Mouse (Mus musculus): ENCODE measurements around the gene Adamts2.

Adamts2 gene

GRCm38 (mm10) chr11:50601641-50602355 lies at the start of gene Adamts2:
Gene Adamts2, plus strand, starts transcription at chr11:50602084.
- DNase-seq = no peak

DNA sequence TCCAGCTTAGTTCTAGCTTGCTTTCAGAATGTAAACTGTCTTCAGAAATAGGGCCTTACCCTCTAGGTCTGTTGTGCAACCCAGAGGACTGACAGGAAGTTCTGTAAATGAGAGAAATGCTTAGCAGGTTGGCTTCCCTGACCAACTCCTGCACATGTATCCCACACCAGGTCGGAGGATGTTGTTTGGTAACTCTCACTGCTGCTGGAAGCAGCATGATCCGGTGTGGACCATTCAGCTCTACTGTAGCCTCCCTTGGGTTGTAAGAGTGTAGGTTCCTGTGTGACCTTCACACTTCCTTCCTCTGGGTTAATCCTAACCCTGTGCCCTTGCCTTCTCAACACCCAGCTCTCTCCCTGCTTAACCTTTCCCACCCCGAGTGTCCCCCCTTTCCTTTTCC lies 44.8 kb upstream of the Adamts2 start:
- no peak for DNase-seq

DNA sequence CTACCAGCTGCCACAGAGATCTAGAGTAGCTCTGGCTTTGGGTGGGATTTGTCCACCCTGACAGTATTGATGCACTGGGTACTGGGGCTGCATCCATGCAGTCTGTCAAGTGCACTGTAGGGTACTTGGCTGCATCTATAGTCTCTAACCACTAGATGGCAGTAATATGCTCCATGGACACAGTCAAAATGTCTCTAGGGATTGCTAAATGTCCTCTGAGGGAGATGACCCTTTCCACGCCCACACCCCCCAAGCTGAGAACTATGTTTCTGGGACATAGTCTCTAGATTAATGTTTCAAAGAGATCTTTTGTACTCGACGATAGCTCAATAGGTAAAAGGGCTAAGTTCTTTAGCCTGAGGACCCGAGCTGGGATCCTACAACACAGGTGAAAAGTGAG lies 42.8 kb upstream of the Adamts2 start:
- DNase-seq = no peak

DNA sequence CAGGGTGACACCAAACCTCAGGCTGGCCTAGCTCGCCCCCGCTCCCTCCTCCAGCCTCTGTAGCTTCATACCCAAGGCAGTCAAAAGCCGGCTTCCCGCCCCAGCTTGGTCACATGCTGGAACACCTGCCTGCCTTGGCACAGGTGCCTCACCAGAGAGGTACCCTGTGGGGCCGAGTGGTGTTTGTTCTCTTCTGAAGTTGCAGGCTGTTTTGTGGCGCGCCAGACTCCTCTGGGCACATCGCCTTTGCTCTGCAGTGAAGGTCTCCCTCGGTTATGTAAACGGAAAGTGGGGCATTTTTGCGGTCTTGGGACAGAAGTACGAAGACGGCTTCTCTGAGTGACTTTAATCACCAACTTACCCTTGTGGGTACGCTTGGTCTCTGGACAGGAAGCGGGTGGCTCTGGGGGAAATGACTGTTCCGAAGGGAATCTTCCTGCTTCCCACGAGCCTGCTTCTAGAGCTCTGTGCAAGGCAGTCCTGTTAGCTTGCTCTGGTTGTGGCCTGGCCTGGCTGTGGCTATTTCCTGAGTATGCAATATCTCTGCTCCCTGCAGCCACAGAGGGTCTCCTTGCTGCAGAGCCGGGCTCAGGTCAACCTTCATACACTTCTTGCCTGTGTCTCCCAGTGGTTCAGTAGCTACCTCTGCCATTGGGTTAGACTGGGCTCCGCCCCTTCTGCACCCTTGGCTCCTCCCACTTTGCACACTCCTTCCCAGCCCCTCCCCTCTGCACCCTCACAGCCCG lies 36.2 kb upstream of the Adamts2 start:
- no peak for DNase-seq

DNA sequence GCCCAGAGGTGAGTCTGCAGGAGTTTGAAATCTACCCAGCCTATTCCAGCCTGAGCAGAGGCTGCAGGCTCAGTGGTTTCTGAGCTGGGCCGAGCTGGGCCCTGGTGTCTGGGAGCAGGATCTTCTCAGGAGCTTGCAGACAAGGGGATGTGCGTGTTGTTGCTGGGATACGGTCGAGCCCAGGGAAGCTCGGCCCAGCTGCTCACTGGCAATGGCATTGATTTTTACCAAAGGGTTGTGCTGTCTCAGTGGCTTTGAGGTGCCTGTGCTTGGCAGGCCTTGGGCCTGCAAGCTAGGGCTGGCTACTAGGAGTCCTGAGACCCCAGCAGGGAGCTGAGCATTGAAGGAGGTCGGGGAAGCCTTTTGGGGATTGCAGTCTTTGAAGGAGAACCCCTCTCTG lies 30.4 kb upstream of the Adamts2 start:
- no peak for DNase-seq

- no peak for DNase-seq
Observed at GRCm38 (mm10) chr11:50576521-50576920, 25.4 kb upstream of the Adamts2 start.

- no peak for DNase-seq
Observed at GRCm38 (mm10) chr11:50587026-50587425, 14.9 kb upstream of the Adamts2 start.

GRCm38 (mm10) chr11:50587787-50588186 lies 14.1 kb upstream of the Adamts2 start:
- no peak for DNase-seq

DNA sequence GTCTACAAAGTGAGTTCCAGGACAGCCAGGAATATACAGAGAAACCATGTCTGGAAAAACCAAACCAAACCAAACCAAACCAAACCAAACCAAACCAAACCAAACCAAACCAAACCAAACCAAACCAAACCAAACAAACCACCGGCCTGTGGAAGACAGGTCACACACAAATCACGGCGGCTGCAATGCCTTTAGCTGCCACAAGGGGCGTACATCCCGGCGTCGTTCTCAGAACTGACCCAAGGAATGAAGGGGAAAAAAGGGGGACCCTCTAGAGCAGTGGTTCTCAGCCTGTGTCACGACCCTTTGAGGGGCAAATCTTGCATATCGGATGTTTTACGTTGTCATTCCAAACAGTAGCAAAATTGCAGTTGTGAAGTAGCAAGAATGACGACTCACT lies 12.8 kb upstream of the Adamts2 start:
- DNase-seq = no peak

DNA sequence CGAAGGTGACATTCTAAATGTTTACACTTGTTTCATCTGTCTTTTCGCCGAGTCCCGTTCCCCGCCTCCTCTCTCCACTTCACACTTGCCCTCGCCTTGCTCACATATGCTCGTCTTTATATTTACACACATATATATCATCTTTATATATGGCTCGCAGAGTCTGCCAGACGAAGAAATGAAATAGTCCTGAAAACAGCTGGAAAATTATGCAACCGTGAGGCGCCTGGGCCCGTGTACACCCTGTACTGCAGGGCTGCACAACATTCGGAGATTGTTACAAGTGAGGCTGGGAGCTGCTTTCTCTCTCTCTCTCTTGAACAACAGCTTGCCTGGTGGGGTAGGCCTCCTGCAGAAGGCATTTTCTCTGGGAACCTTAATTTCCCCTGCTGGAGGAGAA lies 10.8 kb upstream of the Adamts2 start:
- no peak for DNase-seq

DNA sequence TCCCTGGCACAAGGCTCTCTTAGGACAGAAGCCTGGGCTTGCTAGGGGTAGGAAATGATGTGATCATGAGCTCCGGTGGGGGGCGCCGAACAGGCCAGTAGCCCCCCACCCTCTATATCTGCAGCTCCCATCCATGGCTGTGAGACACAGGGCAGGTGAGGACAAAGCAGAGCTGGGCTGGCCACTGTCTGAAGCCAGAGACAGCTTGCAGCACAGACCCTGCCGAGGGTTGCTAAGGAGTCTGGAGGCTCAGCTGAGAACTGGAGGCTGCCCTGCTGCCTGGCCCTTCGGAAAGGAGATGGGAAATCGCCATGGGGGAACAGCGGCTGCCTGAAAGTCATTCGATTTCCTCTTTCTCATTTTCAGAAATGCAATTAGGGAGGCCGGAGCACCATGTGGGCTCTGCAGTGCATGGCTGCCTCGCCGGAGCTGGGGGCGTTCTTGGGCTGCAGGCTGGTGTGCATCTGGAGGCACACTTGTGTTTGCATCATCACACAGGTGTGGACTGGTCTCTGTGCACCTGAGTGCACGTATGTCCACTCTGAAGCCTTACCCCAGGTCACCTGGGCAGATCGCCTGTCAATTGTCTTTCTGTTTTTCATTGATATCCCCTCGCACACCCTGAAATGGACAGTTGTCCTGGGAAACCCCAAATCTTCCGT lies 8.9 kb upstream of the Adamts2 start:
- no peak for DNase-seq

DNA sequence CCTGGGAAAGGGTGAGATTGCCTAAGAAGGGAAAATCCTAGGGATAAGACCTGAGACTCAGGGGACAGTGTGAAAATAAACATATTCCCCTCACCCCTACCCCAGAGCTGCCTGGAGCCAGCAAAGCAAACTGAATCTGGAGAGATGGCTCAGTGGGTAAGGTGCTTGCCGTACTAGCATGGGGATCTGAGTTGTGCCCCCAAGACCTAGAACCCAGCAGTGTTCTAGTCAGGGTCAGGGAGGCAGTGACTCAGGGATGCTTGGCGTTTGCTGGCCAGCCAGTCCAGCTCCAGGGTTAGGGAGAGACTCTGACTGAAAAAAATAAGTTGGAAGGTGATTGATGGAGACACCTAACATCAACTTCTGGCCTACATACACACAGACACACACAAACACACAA lies 5.3 kb upstream of the Adamts2 start:
- DNase-seq = no peak

GRCm38 (mm10) chr11:50599156-50599555 lies 2.7 kb upstream of the Adamts2 start:
- no peak for DNase-seq

DNA sequence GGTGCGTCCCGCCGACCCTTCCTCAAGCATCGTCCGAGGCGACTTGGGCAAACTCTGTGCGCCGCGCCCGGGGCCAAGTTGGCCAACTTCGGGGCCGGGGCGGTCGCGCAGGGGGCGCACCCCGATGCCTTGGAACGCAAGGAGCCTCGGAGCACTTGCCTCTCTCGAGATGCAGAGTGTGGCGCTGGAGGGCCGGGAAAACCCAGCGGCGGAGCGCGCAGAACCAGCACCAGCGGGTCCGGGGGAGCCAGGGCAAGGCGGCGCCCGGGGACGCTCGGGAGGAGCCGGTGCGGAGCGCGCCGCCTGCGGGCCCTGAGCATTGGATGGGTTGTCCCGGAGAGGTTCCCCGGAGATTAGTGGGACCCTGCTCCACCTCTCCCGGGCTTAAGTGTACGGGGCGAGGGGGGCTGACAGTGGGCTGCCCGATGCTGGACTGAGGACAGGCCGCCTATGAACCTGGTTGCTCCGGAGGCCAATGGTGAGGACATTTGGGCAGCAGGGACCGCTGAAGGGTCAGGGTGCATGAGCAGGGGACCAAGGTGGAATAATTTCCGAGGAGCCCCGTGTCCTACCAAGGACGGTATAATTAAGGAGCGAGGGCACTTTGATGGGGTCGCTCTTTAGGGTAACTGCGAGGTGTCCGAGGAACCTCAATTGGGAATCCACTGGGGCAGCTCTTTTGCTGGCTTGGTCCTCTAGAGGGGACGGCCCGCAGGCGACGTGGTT lies 635 bp downstream of the Adamts2 start:
- DNase-seq = no peak

DNA sequence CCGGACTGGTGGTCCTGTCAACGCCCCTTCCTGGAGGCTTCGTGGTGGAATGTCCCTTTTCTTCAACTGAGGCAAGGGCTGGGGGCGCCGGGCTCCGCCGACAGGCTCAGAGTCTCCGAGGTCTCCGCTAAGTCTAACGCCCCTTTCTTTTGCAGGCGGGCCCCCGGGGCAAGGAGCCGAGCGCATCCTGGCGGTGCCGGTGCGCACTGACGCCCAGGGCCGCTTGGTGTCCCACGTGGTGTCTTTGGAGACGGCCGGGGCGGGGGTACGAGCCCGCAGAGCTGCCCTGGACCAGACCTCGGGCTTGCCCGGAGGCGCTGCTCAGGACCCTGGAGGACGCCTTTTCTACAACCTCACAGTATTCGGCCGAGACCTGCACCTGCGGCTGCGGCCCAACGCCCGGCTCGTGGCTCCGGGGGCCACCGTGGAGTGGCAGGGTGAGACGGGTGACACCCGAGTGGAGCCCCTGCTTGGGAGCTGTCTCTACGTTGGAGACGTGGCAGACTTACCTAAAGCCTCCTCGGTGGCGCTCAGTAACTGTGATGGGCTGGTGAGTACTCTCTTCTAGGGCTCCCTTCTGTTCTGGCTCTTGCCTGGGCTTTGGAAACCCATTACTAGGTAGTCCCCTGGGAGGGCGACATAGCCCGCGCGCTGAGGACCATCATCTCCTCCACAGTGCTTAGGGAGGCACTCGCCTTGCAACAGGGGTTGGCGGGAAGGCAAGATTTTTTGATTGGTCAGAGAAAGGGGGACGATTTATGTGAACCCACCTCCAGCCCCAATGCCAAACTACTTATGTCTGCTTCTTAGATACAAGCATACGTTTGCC lies 1.4 kb downstream of the Adamts2 start:
- no peak for DNase-seq

DNA sequence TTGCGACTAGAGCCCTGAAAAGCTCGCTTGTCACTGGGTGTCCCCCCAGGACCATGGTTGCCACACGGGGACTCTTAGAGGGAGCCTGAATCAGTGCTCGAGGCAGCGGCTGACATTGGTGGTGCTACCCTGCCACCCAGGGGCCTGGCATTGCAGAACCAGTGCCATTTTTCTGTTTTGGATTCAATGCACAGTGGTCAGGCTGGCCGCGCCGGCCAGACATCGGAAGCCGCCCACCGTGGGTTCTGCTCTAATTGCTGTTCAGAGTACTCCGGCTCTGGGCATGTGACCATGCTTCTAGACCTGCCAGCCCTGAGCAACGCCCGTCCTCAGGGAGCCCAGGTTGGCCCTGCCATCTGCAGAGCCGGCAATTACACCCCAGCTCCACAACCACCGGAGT lies 2.5 kb downstream of the Adamts2 start:
- DNase-seq = no peak

DNA sequence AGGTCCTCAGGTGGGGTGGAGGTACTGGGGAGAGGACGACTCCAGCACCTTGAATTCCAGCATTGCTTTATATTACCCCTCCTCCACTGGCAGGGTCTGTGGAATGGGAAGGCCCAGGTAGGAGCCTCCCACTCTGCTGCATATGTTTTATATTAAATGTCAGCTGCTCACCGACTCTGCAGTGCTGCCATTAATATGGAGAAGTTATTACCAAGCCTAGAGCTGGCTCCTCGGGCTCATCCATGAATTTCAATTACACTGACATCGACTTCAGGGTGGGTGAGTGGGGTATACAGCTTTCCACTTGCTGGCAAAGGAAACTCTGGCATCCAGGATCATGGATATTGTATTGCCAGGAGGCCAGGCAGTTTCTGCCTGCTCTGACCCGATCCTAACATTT lies 9.3 kb downstream of the Adamts2 start:
- no peak for DNase-seq

DNA sequence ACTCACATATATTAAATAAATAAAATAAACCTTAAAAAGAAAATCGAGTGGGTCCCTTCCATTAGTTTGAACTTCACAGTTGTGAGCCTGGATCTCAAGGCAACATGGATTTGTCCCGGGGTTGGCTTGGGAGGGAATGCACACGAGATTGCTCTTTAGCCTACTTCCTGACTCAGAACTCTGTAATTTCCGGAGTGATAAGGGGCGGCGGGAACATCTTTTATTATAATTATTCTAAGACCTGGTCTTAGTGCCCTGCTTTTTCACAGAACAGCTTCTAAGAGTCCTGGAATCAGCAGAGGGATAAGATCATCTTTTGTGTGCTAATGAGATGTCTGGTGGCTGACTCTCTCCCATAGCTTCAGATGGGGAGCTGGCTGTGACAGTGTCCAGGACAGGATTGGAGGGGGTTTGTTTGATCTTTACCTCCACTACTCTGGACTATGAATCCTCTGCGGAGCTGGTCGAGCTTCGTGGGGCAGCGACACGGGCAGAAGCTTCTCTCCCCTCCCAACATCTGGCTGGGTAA lies 15.2 kb downstream of the Adamts2 start:
- no peak for DNase-seq

DNA sequence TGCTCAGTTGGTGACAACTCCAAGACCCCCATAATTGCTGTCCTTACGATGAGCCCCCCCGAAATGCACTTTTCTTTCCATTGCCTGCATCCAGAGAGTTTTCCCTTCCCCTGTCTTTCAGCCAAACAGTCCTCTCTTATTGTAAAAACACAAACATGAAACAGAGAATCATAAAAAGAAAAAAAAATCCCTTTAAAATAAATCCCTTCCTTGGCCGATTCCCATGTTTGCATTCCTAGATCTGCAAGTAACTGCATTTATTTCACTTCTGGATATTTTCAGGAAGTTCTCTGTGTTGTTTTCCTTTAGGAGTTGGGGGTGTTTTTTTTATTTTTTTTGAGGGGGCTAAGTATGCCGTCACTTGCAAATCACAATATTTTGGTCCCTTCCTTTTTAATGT lies 19.0 kb downstream of the Adamts2 start:
- DNase-seq = no peak

GRCm38 (mm10) chr11:50621364-50621763 lies 19.5 kb downstream of the Adamts2 start:
- DNase-seq = no peak

- no peak for DNase-seq
Observed at GRCm38 (mm10) chr11:50622238-50622726, 20.4 kb downstream of the Adamts2 start.

DNA sequence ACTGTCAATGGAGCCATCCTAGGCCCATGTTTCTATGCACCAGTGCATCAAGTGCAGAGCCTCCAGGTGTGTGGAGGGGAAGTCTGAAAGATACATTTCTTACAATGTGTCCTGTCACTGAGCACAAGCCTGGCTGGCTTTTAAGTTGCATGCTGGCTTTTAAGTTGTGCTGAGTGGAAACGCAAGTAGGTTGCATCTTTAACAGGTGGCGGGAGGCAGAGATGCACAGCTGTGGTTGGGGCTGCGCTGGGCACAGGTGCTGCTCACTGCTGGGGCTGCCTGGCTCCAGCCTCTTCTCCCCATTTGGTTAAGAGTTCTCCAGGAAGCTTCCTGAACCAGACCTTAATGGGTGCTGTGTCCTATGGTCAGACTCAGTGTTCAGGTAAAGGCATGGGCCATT lies 21.9 kb downstream of the Adamts2 start:
- no peak for DNase-seq
